Mouse (Mus musculus): ENCODE data around the gene Itpr1.
A peak's percentile ranks its signal among the peaks of the same experiment; 100 is the strongest.

Itpr1 gene

GRCm38 (mm10) chr6:108447179-108447845 lies 234.4 kb downstream of the Itpr1 start:
- DNase-seq: no peak

GRCm38 (mm10) chr6:108448016-108448735 lies 235.3 kb downstream of the Itpr1 start:
- DNase-seq: no peak

- no peak for DNase-seq
Observed at GRCm38 (mm10) chr6:108448864-108449263, 236.0 kb downstream of the Itpr1 start.

DNA sequence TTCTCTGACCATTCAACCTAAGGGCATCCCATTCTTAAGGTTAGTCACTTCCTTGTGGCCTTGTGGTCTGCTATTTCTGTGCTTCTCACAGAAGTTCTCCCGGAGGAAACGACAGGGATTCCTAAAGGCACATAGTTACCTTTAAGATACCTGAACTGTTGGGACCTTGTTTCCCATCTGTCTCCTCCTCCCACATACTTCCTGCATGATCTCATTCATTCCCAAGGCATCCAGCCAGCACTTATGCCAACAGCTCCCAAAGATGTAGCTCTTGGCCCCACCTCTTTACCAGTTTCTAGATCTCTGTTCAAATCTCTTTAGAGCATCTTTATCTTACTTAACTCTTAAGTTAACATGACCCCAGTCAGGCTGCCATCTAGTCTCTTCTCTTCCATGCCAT lies 238.6 kb downstream of the Itpr1 start:
- peak; percentile 60 for DNase-seq

DNA sequence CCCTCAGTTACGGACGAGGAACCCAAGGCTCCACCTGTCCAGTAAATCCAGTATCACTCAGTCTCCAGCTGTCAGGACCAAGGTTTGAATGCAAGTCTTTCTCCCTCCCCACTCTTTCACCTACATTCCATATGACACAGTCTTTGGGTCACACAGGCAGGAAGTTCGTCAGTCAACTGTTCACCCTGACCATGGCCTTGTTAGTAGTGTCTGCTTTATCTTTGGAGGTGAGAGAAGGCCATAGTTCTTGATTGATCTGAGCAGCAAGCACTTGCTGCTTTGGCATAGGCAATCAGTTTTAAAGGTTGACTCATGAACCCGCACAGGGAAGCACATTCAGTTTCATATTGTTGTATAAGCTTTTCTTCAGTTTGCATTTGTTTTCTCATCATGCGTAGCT lies 240.7 kb downstream of the Itpr1 start:
- DNase-seq: no peak

GRCm38 (mm10) chr6:108454061-108454891 lies 241.4 kb downstream of the Itpr1 start:
- DNase-seq: peak; percentile 30

DNA sequence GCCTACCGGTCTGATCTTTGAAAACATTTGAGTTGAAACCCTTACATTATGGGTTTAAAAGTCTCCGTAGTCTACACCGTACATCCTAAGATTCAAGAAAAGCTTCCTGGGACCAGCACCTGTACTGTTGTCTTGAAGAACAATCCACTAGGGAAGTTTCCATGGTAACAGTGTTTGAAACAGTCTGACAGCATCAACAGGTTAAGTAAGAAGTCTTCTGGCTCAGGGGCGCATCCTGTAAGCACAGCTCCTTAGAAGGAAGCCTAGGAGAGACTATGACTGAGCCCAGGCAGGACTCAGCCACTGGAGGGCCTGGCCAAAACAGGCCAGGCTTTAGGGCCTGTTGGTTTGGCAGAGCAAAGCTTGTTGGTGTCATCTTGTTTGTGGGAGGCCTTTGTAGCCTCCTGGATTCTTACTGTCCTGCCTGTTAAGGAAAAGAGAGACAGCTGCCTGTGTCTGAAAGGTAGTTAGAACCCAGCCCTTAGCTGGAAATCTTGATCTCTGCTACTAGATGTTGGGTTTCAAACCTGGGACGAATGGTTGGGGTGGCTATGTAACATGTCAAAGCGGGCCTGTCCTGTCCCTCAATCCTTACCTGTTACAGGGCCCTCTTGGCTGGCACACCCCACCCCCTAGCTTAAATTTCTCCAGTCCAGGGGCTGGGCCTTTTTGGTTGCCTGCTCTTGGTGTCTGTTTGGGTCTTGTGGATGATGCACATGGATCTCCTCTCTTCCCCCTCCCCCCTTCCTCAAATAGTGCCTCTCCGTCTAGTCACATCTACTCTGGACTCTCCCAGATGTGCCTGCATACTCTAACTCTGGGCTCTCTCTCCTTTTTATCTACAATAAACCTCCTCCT lies 242.3 kb downstream of the Itpr1 start:
- DNase-seq: peak; percentile 59

DNA sequence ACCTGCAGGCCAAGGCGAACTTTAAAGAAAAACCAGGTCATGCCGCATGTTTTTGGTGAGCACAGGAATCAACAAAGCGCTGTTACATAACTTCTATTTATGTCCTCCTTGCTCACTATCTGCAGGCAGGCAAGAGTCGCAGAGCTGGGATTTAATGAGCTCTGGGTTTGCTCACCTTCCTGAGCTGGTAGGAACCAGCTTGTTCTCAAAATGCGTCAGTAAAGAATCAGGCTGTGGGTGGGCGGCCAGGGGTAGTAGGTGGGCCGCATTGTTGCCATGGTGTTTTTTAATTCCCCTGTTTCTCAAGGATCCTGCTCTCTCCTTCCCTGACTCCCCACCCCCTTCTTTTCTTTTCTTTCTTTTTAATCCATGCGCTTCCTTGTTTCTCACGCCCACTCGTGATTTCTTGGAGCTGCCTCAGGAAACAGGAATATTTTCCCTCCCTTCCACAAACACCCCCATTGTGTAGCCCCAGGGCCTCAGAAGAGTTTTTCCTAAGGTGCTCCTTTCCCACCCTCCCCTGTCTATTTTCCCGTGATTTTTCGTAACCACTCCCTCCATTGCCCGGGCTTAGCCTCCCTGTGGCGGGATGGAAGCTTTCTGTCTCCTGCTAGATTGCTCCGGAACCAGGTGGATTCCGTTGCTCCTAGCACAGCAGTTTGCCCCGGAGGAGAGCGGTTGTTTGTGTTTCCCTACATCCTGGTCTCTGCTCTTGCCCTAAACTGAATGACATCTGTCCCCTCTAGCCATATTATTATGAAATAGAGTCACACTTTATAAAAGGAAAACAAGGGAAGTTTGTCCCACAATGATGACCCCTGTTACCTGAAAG lies 243.6 kb downstream of the Itpr1 start:
- peak; percentile 91 for DNase-seq

- peak; percentile 92 for DNase-seq
Observed at GRCm38 (mm10) chr6:108457063-108457405, 244.1 kb downstream of the Itpr1 start.

DNA sequence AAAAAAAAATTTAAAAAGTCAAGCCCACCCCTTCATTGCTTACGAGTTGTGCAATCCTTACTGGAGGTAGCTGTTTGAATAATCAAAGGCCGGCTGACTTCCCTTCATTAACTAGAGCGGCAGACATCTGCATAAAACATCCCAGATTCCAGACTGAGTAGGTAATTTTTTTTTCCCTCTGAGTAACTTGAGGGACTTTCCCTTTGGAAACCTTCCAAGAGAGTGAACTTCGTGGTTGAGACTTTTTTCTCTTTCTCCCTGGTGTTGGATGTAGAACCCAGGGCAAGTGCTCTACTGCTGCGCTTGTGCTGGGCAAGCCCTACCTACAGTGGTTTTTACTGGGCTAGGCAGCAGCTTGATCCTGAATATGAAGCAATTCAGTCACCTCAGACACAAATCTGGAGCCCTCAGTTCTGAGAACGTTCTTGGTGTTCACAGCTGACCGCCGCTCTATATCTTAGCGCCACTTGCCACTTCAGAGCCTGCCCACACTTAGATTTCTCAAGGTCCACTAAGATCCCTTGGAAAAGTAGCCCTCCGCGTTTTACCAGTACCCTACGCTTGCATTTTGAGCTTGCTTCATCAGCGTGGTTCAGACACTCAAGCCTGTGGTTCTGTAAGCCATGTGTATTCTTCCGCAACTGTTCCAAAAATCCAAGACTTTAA lies 244.8 kb downstream of the Itpr1 start:
- DNase-seq: peak; percentile 52

DNA sequence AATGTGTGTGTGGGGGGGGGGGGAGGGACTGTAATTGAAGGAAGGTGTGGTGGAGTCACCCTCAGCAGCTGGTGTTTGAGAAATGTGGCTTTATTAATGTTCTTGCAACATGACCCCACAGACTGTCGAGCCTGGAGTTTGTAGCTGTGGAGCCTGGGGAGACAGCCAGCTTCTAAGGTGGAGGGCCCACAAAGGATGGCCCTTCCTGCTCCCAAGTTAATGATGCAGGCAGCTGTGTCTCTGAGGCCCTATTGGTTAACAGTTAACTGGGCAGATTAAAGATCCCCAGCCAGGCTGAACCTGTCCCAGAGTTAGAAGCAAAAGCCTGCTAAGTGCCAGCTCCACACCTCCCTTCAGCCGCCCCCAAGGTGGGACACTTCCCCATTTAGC lies 245.3 kb downstream of the Itpr1 start:
- peak; percentile 38 for DNase-seq

GRCm38 (mm10) chr6:108458826-108459225 lies 245.9 kb downstream of the Itpr1 start:
- DNase-seq: peak; percentile 49

GRCm38 (mm10) chr6:108464308-108464979 lies 251.5 kb downstream of the Itpr1 start:
- DNase-seq: no peak

DNA sequence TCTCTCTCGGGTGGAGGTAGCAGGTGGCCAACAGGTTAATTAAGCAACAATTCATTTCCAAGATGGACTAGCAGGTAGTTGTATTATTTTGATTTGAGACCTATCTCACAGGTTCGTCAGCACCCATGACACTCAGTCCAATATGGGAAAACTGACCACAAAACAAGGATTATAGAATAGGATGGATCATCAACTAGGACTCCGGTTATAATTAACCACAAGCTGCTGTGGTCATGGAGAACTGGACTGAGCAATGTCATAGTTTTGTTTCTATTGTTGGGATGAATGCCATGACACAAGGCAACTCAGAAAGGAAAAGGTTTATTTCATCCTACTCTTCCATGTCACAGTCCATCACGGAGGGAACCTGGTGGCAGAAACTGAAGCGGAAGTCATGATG lies 252.3 kb downstream of the Itpr1 start:
- no peak for DNase-seq

DNA sequence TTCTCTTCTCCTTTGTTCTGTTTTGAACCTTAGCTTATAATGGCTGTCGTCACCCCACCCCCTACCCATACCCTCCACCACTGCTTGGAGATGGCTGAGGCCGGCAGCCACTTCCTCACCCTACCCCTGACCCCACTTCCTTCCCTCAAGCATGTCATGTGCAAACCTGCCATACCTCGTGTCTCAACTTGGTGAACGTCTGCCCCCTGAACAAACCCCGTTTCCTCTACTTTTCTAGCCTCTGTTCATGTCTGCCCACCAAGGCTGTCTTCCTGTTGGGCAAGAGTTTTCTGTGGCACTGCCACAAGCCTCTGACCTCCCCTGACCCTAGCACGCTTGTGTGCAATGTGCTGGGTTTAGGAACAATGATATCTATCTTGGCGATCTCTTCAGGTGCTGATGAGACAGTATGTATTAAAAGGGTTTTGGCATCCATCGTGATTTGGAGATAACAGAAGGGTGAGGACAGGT lies 253.2 kb downstream of the Itpr1 start:
- DNase-seq: no peak

DNA sequence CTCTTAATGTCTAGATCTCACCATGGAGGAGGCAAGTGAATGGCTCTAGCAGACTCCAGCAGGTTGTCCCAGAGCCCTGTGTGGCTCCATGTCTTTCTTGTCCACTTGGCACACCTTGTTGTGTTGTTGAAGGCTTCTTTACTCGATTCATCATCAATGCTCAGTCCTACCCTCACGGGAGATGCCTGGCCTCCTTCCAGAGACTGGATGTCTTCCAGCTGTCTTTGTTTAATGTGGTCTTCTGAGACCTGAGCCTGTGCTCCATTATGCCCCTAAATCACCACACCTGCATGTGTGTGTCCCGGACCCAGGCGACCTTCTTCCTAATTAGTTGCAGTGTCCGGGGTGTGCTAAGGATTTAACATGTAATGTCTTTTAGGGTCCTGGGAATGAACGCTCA lies 254.7 kb downstream of the Itpr1 start:
- DNase-seq: no peak

DNA sequence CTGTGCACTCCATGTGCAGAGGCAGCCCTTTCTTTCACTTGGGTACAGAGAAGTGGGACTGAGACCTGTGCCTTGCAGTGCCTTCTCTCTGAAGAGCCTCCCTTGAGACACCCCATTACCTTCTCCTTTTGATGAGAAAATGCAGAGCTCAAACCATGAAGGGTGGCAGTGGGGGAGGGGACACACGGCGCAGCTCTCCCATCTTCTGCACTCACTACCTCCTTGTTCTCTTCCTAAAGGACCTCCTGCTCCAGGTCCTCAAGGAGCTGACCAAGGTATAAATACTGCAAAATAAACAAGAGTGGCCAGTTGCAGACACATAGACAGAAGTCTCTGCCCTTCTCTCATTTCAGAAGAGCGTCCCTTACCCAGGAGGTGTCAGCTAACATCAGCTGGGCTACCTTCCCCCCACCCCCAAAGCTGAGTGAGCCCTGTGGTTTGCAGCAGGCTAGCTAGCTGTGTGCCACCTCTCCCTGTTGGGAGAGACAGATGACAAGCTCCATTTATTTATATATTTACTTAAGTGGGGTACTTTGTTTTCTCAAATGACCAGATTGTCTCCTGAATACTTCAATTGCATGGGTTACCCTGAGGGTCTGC lies 255.4 kb downstream of the Itpr1 start:
- no peak for DNase-seq

DNA sequence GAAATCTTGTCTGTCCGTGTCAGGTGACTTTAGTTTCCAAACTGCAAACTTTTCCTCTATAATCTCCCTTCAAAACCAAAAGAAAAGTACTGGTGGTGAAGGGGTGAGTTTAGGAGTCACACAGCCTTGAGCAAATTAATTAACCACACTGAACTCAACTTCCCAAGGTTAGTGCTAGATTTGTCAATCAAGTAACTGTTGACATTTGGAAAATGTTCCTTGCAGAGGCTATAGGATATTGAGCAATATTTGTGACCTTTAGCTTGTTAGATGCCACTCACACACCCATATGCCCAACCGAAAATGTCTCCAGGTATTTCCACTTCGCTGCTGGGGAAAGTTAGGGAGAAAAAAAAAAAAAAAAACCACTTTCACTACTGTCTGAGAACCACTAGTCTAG lies 259.0 kb downstream of the Itpr1 start:
- DNase-seq: no peak

DNA sequence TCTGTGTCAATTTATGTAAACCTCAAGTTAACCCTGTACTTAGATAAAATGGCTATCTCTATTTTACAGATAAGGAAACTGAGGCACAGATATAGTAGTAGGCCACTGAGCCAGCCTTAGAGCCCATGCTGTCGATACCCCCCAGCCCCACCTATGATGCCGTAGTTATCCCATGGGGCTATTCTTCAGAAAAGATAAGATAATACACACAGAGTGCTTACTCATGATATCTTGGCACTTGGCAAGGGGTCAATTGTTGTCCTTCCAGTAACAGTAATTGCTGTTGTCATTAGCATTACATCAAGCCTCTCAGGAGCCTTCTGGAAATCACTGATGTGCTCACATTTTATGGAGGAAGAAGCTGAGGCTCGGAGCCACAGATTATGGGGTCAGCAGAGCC lies 259.9 kb downstream of the Itpr1 start:
- DNase-seq: no peak

DNA sequence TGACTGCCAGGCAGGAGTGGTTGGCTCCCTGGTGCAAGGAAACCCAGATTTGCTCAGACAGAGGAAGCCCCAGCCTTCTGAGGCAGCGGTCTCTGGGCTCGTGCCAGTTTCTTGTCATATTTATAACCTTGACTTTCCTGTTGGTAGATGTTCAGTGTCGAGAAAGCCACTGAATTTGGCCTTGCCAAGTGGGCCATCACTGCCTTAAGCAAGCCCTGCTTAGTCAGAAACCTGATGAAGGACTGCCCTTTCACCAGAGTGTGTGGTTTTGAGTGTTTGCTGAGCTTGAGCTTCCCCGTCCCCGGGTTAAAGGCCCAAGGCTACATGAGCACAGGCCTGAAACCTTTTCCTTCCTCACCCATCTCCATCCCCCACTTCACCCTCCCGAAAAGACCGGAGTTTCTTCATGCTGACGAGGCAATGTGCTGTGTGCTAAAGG lies 263.9 kb downstream of the Itpr1 start:
- DNase-seq: no peak
